Mouse (Mus musculus): ENCODE measurements around the gene Arsg.

Arsg gene

GRCm38 (mm10) chr11:109496475-109496993 lies 23.4 kb downstream of the Arsg start:
- no peak for DNase-seq

GRCm38 (mm10) chr11:109496996-109497714 lies 24.0 kb downstream of the Arsg start:
- no peak for DNase-seq

- DNase-seq = no peak
Measured at GRCm38 (mm10) chr11:109497990-109498389, 24.8 kb downstream of the Arsg start.

- DNase-seq = no peak
Measured at GRCm38 (mm10) chr11:109500206-109500605, 27.0 kb downstream of the Arsg start.

- DNase-seq = no peak
Measured at GRCm38 (mm10) chr11:109504977-109505376, 31.8 kb downstream of the Arsg start.

GRCm38 (mm10) chr11:109505823-109506222 lies 32.6 kb downstream of the Arsg start:
- no peak for DNase-seq

- DNase-seq = peak; percentile 56
Measured at GRCm38 (mm10) chr11:109507068-109507467, 33.9 kb downstream of the Arsg start.

GRCm38 (mm10) chr11:109512995-109513675 lies 40.0 kb downstream of the Arsg start:
- no peak for DNase-seq

- DNase-seq = no peak
Measured at GRCm38 (mm10) chr11:109514064-109514612, 41.0 kb downstream of the Arsg start.

GRCm38 (mm10) chr11:109517330-109517729 lies 44.2 kb downstream of the Arsg start:
- DNase-seq = no peak

- no peak for DNase-seq
Measured at GRCm38 (mm10) chr11:109517816-109518215, 44.6 kb downstream of the Arsg start.

GRCm38 (mm10) chr11:109520958-109521357 lies 47.8 kb downstream of the Arsg start:
- no peak for DNase-seq

- no peak for DNase-seq
Measured at GRCm38 (mm10) chr11:109524869-109525268, 51.7 kb downstream of the Arsg start.

GRCm38 (mm10) chr11:109525571-109525970 lies 52.4 kb downstream of the Arsg start:
- DNase-seq = no peak

GRCm38 (mm10) chr11:109530030-109530429 lies 56.9 kb downstream of the Arsg start:
- no peak for DNase-seq

- no peak for DNase-seq
Measured at GRCm38 (mm10) chr11:109535966-109536365, 62.8 kb downstream of the Arsg start.

- DNase-seq = no peak
Measured at GRCm38 (mm10) chr11:109536939-109537338, 63.8 kb downstream of the Arsg start.

GRCm38 (mm10) chr11:109539290-109539689 lies 66.1 kb downstream of the Arsg start:
- peak; percentile 43 for DNase-seq

GRCm38 (mm10) chr11:109543466-109543865 lies 70.3 kb downstream of the Arsg start:
- DNase-seq = no peak

- DNase-seq = no peak
Measured at GRCm38 (mm10) chr11:109544432-109544831, 71.3 kb downstream of the Arsg start.

- no peak for DNase-seq
Measured at GRCm38 (mm10) chr11:109545265-109545664, 72.1 kb downstream of the Arsg start.

- no peak for DNase-seq
Measured at GRCm38 (mm10) chr11:109545700-109546143, 72.5 kb downstream of the Arsg start.

GRCm38 (mm10) chr11:109546305-109547001 lies 73.3 kb downstream of the Arsg start:
- DNase-seq = no peak
